Mouse (Mus musculus): ENCODE data around the gene Mrps17.

The Mrps17 gene

GRCm38 (mm10) chr5:129742903-129743488 is 27.7 kb downstream of the Mrps17 start:
- DNase-seq (ENCODE audit: low read depth, low spot score): no peak

- DNase-seq (ENCODE audit: low read depth, low spot score): no peak
Observed at GRCm38 (mm10) chr5:129744050-129744449, 28.8 kb downstream of the Mrps17 start.

GRCm38 (mm10) chr5:129756886-129757285 is 41.6 kb downstream of the Mrps17 start:
- peak; percentile 27 for DNase-seq (ENCODE audit: low read depth, low spot score)

GRCm38 (mm10) chr5:129759929-129760480 is 44.7 kb downstream of the Mrps17 start:
- DNase-seq (ENCODE audit: low read depth, low spot score): no peak

GRCm38 (mm10) chr5:129761865-129762540 is 46.7 kb downstream of the Mrps17 start:
- peak; percentile 77 for DNase-seq (ENCODE audit: low read depth, low spot score)

- no peak for DNase-seq (ENCODE audit: low read depth, low spot score)
Observed at GRCm38 (mm10) chr5:129770443-129771355, 55.4 kb downstream of the Mrps17 start.
